Mouse (Mus musculus) thymus, adult 2 months (tissue): ENCODE measurements around the gene Sgca. TPM values are rescaled to one million over a fixed set of nuclear protein-coding genes. Genes with fewer than 3 reads are reported as not detected.

ENCODE experiments used
- DNase-seq: peaks from one replicate; pipeline ENCODE4 v3.0.0; 2021
- H3K27ac ChIP-seq: fragments of 200-500 bp; 2 replicates; pipeline ENCODE4 v1.5.1; 2012; ENCODE audit warnings: low read length, control low read depth; ENCODE audit not compliant: control insufficient read depth, insufficient read depth
- H3K27me3 ChIP-seq: fragments of 200-500 bp; 2 replicates; pipeline ENCODE4 v1.6.1; 2012; ENCODE audit warnings: mild to moderate bottlenecking, low read length, moderate library complexity, mixed read lengths; ENCODE audit not compliant: control insufficient read depth, insufficient read depth
- H3K36me3 ChIP-seq: fragments of 200-500 bp; 2 replicates; pipeline ENCODE4 v1.6.1; 2012; ENCODE audit warnings: mild to moderate bottlenecking, low read length, moderate library complexity; ENCODE audit not compliant: control insufficient read depth, insufficient read depth
- H3K4me1 ChIP-seq: fragments of 200-500 bp; replicated peaks from 2 replicates; pipeline ENCODE4 v1.6.1; 2012; ENCODE audit warnings: low read length; ENCODE audit not compliant: control insufficient read depth, insufficient read depth
- H3K4me3 ChIP-seq: fragments of 200-500 bp; 2 replicates; pipeline ENCODE4 v1.5.1; 2012; ENCODE audit warnings: mild to moderate bottlenecking, low read length, control low read depth, moderate library complexity; ENCODE audit not compliant: control insufficient read depth, insufficient read depth
- CTCF ChIP-seq: fragments of 200-500 bp; IDR thresholded peaks from 2 replicates; pipeline ENCODE4 v1.5.1; 2012; ENCODE audit warnings: mild to moderate bottlenecking, control low read depth, low read length, moderate library complexity, borderline replicate concordance; ENCODE audit not compliant: control insufficient read depth, poor library complexity, insufficient read depth; ENCODE audit errors: extremely low read depth
- POLR2A ChIP-seq: fragments of 200-500 bp; IDR thresholded peaks from 2 replicates; pipeline ENCODE4 v1.6.1; 2012; ENCODE audit warnings: mild to moderate bottlenecking, low read length, control low read depth, moderate library complexity; ENCODE audit not compliant: control insufficient read depth, poor library complexity, insufficient read depth; ENCODE audit errors: extremely low read depth
- WGBS: fragments of 180-500 bp; shearing (Covaris S2); methylation state at CpG from one replicate; pipeline ENCODE4 v1.1.7; 2018; 5-methylcytosine and 5-hydroxymethylcytosine counted together
- polyA plus RNA-seq: library from polyadenylated mRNA; depleted of rRNA; stranded (reverse); fragments of >200 nt; gene quantifications from 2 replicates; pipeline ENCODE4 v1.2.3, GENCODE M21; 2012

The Sgca gene
- polyA plus RNA-seq, 1 experiment = 59.1 TPM

GRCm38 (mm10) chr11:94968187-94968586 is 7.9 kb downstream of the Sgca start:
- Histone ChIP-seq H3K4me3 (no peak overlapping the region), H3K27ac (no peak overlapping the region), H3K36me3 (no peaks in the 10 kb centered on the region), H3K4me1 (peaks cover 9% of the 10 kb centered on the region; the same call in 1 of the 2 replicates), H3K27me3 (no peaks in the 10 kb centered on the region)
- no peak for DNase-seq
- TF ChIP-seq CTCF (no peak), POLR2A (no peak)
- WGBS = 91% methylated on average over 7 of the region's 7 CpGs

- no peak within 1 kb of the TSS for H3K4me3 ChIP-seq
- H3K36me3 ChIP-seq = no peaks in the 10 kb centered on the region
- TF ChIP-seq CTCF (no peak), POLR2A (no peak)
- peaks cover 9% of the 10 kb centered on the region; the same call in 1 of the 2 replicates for H3K4me1 ChIP-seq
- WGBS = 41% methylated on average over 4 of the region's 4 CpGs
- H3K27me3 ChIP-seq = no peaks in the 10 kb centered on the region
- no peak within 1 kb of the TSS for H3K27ac ChIP-seq
- DNase-seq = no peak
Observed at GRCm38 (mm10) chr11:94967419-94967818, 8.7 kb downstream of the Sgca start, which contains the start of gene Hils1. Hils1 (plus strand) TSS chr11:94967593.

- 84% methylated on average over 5 of the region's 5 CpGs for WGBS
- TF ChIP-seq CTCF = no peak
- no peak for TF ChIP-seq POLR2A
- H3K36me3 ChIP-seq = no peaks in the 10 kb centered on the region
- peaks cover 6% of the 10 kb centered on the region for H3K4me1 ChIP-seq
- no peak overlapping the region for H3K27ac ChIP-seq
- DNase-seq = no peak
- no peaks in the 10 kb centered on the region for H3K27me3 ChIP-seq
- no peak overlapping the region for H3K4me3 ChIP-seq
Observed at GRCm38 (mm10) chr11:94962534-94963101, 13.5 kb downstream of the Sgca start.

- no peak for TF ChIP-seq CTCF
- no peak for TF ChIP-seq POLR2A
- no peak for DNase-seq
- no peak overlapping the region for H3K4me3 ChIP-seq
- H3K36me3 ChIP-seq = no peaks in the 10 kb centered on the region
- peaks cover 6% of the 10 kb centered on the region for H3K4me1 ChIP-seq
- 25% methylated on average over 8 of the region's 8 CpGs for WGBS
- H3K27me3 ChIP-seq = no peaks in the 10 kb centered on the region
- no peak overlapping the region for H3K27ac ChIP-seq
Observed at GRCm38 (mm10) chr11:94958065-94958858, 17.9 kb downstream of the Sgca start.

- Histone ChIP-seq H3K36me3 (no peaks in the 10 kb centered on the region), H3K27me3 (no peaks in the 10 kb centered on the region), H3K4me3 (no peak overlapping the region), H3K27ac (no peak overlapping the region), H3K4me1 (peaks cover 6% of the 10 kb centered on the region)
- WGBS = 93% methylated on average over 9 of the region's 9 CpGs
- no peak for DNase-seq
- TF ChIP-seq POLR2A = no peak
- no peak for TF ChIP-seq CTCF
Observed at GRCm38 (mm10) chr11:94957693-94958064, 18.4 kb downstream of the Sgca start.

- no peak for DNase-seq
- TF ChIP-seq CTCF (no peak), POLR2A (no peak)
- Histone ChIP-seq H3K4me1 (peaks cover 6% of the 10 kb centered on the region), H3K4me3 (no peak overlapping the region), H3K27ac (no peak overlapping the region), H3K36me3 (no peaks in the 10 kb centered on the region), H3K27me3 (no peaks in the 10 kb centered on the region)
- WGBS = 95% methylated on average over 9 of the region's 9 CpGs
Observed at GRCm38 (mm10) chr11:94955103-94955502, 21.0 kb downstream of the Sgca start.

- Histone ChIP-seq H3K4me3 (no peak overlapping the region), H3K4me1 (no peaks in the 10 kb centered on the region; the same call in 1 of the 2 replicates), H3K36me3 (no peaks in the 10 kb centered on the region), H3K27ac (no peak overlapping the region), H3K27me3 (no peaks in the 10 kb centered on the region)
- TF ChIP-seq CTCF = no peak
- TF ChIP-seq POLR2A = no peak
- no peak for DNase-seq
- 60% methylated on average over 6 of the region's 6 CpGs for WGBS
Observed at GRCm38 (mm10) chr11:94952169-94952568, 24.0 kb downstream of the Sgca start.
